Mouse (Mus musculus) gastrocnemius, postnatal 10 days (tissue): ENCODE measurements at regions not wholly inside any gene's neighbourhood (a gene's known extent, or its start where the extent isn't known, plus 50 kb on each side); places are given as distances from the start of the nearest gene placed in this dataset.

Experiments
- DNase-seq: peaks from one replicate; pipeline ENCODE4 v3.0.0; 2021; ENCODE audit warnings: mixed read lengths

DNA sequence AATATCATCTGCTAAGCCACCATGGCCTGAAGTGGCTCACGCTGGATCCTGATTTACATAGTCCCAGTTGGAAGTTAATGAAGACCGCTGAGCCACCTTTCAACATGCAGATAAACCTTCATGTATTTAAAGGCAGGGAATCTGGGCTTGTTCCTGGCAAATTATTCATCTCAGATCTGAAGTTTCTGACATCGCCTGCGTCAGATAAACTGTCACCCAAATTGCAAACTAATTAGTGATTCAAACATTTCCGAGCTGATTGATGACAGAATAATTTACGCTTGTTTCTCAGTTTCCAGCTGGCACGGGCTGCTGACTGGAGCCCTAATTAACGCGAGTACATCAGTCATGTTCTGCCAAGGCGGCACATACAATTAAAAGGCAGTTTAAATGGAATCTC lies 179.3 kb upstream of the Tle4 start:
- DNase-seq, result no peak

DNA sequence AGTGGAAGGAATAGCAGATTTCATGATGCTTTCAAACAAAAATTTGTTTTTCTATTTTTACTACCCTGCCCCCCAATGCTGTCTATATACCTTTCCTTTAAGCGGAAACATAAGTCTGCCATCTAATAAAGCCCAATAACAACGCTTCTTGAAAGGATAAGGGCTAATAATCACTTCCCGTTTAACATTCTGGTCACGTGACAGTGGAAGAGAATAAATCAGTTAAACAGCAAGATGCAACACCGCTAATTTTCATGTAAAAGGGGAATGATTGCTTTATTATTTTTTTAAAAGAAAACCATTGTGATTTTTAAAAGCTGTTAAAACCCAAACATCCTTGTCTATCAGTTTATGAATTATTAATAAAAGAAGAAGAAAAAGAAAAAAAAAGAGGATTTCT lies 178.9 kb upstream of the Tle4 start:
- DNase-seq, result no peak

DNA sequence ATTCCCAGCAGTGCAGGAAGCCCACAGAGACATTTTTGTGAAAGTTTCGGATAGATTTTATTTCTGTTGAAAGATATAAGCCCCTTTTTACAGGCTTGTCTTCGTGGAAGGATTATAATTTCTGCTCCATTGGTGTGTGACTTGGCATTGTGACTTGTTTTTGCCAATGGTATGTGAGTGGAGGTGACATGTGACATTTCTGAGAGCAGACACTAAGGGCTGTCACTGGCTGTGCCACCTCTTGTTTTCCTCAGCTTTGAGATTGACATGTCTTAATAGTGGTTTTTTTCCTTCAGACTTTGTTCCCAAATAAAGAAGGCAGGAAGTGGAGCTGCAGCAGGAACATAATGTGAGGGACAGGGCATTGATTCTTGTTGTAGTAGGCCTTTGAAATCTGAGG lies 174.9 kb upstream of the Tle4 start:
- DNase-seq, result no peak

DNA sequence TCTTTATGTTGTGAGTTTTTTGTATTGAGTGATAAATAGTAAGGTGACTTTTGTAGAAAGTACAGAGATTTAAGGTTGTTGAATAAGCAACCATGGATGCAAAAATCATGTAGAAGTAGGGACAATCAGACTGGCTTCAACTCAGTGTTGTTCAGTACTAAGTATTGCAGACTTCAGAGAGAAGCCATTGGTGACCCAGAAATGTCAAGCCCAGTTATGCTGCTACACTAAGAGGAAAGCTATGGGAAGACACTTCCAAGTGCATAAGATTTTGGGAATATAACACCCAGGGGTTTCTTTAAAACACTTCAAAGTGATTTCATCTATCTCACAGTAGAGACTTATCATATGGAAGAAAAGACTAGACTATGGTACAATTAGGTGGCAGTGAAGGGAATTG lies 154.8 kb upstream of the Tle4 start:
- DNase-seq, result no peak

DNA sequence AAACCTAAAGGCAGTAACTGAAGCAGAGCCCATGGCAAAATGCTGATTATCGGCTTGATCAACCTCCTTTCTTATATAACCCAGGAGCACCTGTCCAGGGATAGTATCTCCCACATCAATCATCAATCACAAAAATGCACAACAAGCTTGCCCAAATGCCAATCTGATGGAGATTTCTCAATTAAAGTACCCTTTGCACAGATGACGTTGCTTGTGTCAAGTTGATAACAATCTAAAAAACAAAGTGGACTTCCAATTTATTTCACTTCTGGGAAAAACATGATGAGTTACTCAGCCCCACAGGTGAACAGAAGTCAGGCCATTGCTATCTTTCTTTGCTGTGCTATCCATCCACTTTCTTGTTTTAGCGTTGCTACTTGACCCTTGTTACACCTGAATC lies 144.5 kb upstream of the Tle4 start:
- no peak for DNase-seq

DNA sequence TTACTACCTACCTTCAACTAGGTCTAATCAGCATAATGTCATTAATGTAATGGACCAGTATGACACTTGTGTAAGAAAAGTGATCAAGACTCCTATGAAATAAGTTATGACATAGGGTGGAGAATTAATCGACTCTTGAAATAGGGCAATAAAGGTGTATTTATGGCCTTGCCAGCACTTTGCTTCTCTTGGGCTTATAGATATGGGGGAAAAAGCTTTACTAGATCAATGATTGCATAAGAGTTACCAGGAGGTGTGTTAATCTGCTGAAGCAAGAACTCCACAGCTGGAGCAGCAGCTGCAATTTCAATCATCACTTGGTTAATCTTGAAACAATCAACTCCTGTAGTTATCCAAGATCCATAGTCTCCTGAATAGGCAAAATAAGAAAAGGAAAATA lies 143.1 kb upstream of the Tle4 start:
- DNase-seq, result no peak

DNA sequence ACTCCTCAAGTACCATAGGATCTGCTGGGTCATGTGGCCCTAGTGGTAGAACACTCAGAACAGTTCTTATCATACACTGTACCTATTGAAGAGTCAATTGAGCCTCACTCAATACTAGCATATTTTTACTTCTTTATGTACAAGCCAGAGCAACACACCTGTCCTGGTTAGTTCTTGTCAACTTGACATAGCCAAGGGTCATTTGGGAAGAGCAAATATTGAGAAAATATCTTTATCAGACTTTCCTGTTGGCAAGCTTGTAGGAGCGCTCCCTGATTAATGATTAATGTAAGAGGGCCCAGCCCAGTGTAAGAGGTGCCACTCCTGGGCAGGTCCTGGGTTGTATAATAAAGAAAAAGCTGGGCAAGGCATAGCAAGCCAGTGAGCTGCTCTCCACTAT lies 142.3 kb upstream of the Tle4 start:
- no peak for DNase-seq

DNA sequence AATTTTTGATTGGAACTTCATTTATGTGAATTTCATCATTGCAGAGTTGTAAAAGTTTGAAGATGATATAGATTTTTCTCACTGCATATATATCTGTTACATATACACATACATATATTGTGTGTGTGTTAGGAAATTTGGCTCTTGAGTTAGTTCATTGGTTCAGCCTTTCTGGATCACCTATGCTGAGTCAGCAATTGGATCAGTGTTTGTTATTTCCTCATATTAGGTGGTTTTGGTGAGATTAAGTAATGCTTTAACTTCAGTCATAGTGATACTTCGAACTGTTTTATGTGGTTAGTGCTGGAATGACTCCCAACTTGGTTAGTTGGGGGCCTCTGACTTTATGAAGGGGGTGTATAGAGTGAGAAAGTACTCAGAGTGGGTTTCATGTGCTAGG lies 138.7 kb upstream of the Tle4 start:
- DNase-seq, result no peak

DNA sequence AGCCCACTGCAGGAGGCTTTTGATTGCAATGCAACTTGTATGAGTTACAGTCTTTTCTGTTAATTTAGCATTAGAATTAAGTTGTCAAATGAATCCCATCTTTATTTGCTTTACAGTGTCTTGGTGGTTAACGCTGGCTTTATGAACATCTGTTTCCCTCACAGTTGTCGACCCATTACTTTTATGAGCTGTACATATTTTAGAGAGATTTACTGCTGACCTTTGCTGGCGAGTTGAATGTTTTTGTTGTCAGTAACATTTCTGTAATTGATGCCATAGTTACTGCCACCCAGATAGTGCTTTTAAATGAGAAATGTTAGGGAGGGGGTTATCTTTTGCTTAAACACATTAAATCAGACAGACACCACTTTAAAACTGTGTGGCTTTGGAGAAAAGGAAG lies 127.5 kb upstream of the Tle4 start:
- DNase-seq, result no peak

DNA sequence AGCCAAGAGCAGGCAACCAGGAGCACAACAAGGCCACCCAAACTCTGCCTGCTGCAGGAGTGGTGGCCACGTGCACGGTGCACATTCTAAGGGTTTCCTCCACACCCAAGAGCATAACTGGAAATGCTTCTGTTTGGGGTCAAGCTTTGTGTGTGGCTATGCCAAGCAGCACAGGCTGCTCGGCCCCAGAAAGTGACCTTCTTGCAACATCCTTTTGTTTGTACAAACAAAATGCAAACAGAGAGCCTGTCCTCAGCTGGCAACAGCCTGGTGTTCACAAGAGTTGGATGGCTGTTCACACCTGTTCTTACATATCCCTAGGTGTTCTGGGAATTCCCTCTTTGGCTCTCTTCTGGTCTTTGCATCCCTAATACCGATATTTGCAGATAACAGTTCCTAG lies 126.8 kb upstream of the Tle4 start:
- no peak for DNase-seq

DNA sequence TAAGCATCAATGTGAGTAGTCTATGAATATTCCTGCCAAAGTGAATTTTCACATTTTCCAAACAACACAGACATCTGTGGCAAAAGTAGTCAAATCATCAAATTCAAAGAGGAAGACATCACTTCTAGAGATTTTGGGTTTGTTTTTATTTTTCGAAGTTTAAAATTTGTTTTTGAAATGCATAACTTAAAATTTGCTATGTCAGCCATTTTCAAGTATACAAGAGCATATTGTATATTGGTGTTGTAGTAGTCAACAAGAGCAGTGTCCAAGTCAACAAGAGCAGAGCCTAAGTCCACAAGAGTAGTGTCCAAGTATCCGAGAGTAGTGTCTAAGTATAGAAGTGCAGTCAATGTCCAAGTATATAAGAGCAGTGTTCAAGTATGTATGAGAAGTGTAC lies 107.9 kb upstream of the Tle4 start:
- no peak for DNase-seq

DNA sequence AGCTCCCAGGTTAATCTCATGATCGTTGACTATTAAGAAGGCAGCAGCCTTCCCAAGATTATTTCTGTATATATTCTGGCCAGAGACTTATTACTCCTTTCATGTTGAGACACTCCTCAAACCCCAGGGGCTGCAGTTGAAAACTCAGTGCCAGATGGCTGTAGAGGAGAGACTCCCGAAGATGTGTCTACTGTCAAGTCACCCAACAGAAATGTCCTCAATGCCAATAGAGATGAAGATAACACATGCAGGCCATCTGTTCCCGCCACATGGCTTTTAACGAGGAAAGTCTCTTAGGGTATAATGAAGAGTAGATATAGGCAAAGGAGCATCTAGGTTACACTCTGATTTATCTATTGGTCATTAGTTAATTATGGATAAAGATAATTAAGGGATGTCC lies 103.3 kb upstream of the Tle4 start:
- DNase-seq, result no peak

DNA sequence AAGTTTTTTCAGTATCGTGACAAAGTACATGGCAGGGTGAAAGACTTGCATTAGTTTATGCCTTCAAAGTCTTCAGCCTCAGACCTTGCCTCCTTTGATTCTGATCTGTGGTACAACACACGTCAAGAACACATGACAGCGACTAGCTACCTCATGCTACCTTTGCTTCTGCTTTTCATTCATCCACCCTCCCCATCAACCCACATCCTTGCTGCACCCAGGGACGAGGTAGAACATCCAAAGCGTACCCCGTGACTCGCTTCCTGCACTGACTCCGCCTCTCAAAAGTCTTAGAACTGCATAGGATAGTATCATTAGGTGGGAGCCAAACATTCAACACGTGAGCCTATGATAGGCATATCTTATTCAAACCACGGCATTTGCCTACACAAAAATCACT lies 97.5 kb upstream of the Tle4 start:
- no peak for DNase-seq

DNA sequence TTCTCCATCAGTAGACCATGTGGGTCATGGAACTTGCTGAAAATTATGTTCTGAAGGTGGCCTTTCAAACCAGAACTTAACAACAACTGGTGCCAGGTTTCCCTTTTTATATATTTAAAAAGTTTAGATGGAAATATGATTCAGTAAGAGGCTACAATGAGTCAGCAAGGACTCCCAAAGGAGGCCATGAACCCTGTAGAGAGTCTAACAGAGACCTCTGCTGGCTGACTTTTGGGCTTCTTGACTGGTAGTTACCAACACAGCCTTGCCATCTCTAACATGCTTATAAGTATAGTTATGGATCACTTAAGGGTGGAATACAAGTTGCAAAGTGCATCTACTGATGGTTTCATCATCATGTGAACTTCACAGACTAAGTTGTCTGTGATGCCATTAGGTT lies 94.3 kb upstream of the Tle4 start:
- DNase-seq, result no peak

DNA sequence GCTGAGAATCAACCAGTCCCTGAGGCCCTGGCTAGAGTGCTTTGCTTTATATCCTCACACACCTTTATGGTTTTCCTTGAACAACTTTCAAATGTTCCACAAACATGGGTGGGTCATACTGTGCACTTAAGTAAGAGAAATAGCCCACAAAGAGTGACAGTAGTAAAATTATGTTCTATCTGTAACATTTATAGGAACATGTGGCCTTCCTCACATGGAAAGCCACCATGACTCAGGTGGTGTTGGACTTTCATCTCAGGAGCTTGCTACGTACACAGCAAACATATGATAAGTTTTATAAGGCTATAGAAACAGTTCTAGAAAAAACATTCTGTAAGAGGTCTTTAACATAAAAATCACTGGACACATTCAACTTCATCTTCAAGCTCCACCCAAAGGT lies 87.8 kb upstream of the Tle4 start:
- DNase-seq, result no peak

DNA sequence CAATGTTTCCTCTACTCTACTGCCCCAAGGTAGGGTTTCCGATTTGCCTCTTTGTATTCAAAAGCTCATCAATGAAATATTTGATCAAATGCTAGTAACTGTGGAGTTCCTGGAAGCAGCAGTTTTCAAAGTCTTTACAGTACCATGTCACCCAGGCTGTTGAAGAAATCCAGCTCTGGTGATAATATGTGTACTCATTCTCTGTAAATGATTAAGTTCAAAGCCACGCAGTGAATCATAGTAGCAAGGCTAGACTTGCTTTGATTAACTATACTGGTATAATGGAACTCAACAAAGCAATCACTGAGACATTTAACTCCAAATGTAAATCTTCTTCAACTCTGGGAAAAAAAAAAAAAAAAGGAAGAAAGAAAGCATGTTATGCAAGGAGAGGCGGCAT lies 86.8 kb upstream of the Tle4 start:
- no peak for DNase-seq

DNA sequence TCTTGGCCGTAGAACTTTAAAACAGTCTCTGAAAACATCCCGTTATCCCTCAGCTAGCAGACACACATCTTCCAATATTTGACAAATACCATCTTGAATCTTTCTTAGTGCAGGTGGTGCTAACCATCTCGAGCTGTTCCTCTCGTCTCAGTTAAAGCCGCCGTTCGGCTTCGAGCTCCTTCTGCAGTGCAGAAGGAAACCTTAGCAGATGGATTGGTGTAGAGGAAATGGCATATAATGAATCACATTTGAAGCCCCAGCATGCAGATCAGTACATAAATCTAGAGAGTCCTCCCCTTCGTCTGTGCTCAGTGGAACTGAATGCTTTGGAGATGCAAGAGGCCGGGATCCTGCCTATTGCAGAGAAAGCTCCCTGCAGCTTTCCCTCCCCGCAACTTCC lies 83.5 kb upstream of the Tle4 start:
- DNase-seq, result no peak

DNA sequence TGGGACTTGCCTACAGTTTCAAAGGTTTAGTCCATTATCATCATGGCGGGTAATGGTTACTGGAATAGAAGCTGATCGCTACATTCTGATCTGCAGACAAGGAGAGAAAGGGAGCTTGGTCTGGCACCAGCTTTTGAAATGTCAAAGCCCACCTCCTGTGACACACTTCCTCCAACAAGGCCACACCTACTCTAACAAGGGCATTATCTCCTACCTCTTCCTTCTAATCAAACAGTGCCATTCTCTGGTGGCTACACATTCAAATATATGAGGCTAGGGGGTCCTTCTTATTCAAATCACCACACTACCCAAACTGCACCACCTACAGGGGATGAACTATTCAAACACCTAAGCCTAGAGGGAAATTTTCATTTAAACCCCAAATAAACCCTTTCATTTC lies 81.9 kb upstream of the Tle4 start:
- no peak for DNase-seq

DNA sequence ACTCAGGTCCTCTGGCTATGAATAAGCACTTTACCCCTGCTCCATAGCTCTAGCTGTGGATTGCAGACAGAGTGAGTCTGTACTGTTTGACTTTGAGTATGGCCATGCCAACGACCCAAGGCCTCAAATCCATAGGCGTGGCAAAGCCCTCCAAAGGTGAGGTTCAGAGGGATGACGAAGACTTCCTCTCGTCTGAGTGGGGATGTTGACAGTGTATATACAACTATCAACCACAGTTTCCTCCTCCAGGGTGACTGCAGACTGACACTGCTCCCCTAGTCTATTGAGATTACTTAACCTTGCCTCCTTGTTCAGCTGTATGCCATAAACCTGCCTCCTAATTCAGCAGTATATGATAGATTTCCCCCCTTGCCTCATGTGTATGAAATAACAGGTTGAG lies 80.7 kb upstream of the Tle4 start:
- no peak for DNase-seq

DNA sequence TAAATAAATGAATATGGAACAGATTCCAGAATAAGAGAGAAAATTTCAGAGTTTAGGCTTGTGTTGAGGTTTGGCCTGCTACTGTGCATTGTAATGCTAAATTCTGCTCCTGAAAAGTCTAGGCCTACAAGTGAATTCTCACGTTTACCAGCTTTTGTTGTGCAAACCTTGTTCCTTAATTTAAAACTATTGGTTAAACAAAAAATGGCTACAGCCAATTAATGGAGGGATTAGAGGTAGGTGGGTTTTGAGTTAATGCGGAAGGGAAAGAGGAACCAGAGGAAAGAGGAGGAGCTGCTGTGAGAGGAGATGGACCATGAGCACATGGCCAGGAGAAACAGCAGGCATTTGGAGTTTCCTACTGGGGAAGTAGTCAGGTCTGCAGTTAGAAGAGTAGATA lies 79.1 kb upstream of the Tle4 start:
- DNase-seq, result no peak

DNA sequence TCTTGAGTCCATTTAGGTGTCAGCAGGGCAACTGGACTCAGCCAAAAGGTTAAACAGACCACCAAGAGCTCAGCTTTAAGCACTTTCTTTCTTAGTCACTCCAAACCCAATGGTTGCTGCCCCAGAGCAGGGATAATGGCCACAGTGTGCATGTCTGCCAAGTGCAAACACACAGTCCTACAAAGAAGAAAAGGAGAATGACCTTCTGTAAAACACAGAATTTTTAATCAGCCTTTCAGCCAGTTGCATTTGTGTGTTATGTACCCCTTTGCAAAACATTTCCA lies 72.9 kb upstream of the Tle4 start:
- DNase-seq, result no peak

DNA sequence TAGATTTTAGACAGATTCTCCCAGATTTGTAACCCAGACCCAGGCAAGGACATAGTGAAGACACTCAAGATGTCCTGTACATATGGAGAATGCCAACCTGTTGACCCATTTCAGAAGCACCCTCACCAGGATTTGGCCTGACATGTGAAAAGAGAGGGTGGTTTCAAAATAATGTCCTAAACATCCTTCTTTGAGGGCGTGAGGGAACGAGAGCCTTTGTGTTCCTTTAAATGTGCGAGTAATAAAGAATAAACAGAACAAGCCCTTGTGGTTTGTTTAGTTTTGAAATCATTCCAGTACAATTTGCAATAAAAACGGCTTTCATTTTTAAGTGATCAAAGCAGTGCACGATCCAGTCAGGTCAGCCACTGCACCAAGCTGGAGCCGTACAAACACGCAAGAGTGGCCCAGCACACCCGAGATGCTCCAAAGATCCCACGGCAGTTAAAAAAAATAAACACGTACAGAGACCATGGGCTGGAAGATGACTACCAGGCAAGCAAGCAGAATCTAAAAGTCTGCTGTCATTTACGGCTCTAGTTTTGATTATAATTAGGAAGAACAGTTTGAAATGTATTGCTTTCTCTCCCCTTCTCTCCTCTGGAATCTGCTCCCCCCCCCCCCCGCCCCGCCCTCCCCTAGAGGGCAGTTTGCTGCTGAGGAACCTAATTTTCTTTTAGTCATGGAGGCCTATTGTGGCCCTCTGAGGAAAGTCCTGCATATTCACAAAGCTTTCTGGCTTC lies 72.4 kb upstream of the Tle4 start:
- no peak for DNase-seq

DNA sequence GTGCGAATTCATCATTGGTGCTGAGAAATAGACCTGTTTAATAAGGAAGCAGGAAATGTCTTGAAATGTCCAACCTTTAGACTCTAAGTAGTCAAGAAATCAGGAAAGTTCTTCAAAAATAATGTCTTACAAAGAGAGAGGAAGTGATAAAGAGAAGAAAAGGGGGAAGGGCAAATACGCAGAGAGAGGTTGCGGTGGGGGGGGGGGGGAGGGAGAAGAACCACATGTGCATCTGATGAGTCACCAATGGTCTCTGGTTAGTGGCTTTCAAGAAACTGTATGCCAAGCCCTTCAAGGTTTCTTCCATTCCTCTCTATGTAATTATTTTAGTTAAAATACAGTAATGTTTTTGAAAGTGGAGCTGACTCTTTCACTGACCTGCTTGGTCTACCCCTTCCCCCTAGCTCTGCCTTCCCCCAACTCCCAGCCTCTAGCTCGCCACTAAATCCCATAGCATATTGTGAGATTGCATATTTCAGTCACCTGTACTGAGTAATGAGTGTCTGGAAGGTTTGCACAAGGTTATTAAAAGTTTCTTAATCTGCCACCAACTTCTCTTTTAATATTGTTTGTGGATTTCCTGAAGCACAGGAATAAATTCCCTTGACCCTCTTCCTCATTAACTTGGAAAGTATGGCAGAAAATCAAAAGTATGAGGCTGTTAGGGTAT lies 70.8 kb upstream of the Tle4 start:
- DNase-seq, result no peak

DNA sequence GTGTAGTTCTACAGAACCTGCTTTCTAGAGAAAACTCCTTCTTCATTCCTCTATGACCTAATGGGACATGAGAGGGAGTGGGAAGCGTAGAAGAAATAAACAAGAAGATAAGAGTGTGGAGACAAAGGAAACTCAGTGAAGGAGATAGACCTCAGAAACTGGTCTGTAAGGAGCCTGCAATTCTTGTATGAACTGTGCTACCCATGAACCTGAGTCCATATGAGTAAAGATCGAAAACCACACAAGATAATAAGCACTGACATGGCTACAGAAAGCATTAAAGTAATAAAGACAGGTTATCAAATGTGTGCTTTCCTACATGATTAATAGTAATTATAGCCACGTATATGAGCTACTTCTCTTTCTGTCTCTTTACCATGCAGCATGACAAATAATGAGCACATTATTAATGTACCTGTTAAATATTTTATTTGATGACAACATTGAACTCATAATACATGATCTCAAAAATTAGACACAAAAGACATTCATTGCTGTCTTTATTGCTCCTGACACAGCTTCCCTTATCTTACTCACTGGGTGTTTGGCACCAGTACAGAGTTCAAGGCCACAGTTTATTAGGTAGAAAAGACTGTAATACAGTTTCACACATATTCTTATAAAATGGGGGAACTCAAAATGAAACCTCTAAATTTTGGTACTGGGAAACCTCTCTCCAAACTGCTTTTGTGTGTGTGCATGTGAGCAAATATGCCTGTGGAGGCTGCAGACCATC lies 67.0 kb upstream of the Tle4 start:
- no peak for DNase-seq
